Mouse (Mus musculus) embryo, embryonic 11.5 days (tissue): ENCODE results near the gene Sp1.

Experiments used
- DNase-seq: peaks from one replicate; pipeline ENCODE4 v3.0.0-alpha.2; 2012; ENCODE audit warnings: low read depth, low spot score

The Sp1 gene

GRCm38 (mm10) chr15:102433173-102433572 lies 27.2 kb downstream of the Sp1 start:
- no peak for DNase-seq

DNA sequence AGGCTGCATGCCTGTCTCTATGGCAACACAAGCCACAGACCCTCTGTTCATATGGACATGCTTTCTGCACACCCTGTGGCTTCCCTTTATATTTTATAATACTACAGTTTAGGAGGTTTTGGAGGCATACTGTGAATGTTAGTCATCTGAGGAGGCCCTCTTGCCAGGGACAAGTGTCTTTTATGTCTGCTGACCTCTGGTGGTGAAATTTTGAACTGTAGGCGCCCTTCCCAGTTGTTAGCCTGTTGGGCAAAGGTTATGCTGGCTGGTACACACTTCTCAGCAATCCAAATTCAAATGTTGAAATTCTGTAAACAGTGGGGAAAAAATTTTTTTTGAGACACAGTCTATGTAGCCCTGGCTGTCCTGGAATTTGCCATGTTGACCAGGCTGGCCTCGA lies 36.5 kb downstream of the Sp1 start:
- DNase-seq, result peak; percentile 62

GRCm38 (mm10) chr15:102445146-102445545 lies 39.2 kb downstream of the Sp1 start, which contains the start of gene Amhr2:
TSS of gene Amhr2 (plus strand) at chr15:102445367.
- DNase-seq, result no peak

- no peak for DNase-seq
Measured at GRCm38 (mm10) chr15:102446448-102446847, 40.5 kb downstream of the Sp1 start.

- no peak for DNase-seq
Measured at GRCm38 (mm10) chr15:102449366-102449765, 43.4 kb downstream of the Sp1 start.

GRCm38 (mm10) chr15:102450928-102451327 lies 45.0 kb downstream of the Sp1 start:
- DNase-seq, result no peak

- DNase-seq, result no peak
Measured at GRCm38 (mm10) chr15:102451666-102452430, 45.9 kb downstream of the Sp1 start.

- no peak for DNase-seq
Measured at GRCm38 (mm10) chr15:102455993-102456392, 50.0 kb downstream of the Sp1 start.

GRCm38 (mm10) chr15:102458050-102458736 lies 52.2 kb downstream of the Sp1 start:
- no peak for DNase-seq

GRCm38 (mm10) chr15:102458904-102459317 lies 53.0 kb downstream of the Sp1 start, which contains the start of gene Prr13:
TSS of gene Prr13 (plus strand) at chr15:102459028.
- DNase-seq, result peak; percentile 81

DNA sequence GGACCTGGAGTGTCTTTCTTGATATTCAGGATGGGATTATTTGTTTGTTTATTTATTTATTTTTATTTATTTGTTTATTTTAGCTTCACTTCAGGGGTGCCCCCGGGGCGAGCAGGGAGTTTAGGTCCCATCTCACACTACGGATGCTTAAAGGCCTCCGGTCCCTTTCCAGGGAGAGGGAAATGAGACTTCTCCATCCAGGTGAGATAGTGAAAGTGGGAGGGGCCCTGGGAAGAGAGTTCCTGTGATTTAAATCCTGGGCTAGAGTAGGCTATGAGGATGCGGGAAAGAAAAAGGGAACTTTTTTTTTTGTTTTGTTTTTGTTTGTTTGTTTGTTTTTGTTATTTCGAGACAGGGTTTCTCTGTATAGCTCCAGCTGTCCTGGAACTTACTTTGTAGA lies 53.4 kb downstream of the Sp1 start:
- DNase-seq, result no peak

- no peak for DNase-seq
Measured at GRCm38 (mm10) chr15:102459847-102460246, 53.9 kb downstream of the Sp1 start.

DNA sequence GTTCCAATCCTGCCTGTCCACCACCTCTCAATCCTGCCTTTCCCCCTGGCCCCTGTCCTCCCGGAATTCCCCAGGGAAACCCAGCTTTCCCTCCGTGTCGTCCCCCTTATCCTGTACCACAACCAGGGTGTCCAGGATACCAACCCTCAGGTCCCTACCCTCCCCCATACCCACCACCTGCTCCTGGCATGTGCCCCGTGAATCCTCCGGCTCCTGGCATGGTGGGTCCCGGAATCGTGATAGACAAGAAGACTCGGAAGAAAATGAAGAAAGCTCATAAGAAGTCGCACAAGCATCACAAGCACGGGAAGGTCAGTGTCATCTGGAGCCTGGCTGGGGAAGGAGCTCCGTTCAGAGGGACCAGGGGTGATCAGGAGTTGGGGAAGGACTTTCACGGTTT lies 54.5 kb downstream of the Sp1 start:
- DNase-seq, result no peak

DNA sequence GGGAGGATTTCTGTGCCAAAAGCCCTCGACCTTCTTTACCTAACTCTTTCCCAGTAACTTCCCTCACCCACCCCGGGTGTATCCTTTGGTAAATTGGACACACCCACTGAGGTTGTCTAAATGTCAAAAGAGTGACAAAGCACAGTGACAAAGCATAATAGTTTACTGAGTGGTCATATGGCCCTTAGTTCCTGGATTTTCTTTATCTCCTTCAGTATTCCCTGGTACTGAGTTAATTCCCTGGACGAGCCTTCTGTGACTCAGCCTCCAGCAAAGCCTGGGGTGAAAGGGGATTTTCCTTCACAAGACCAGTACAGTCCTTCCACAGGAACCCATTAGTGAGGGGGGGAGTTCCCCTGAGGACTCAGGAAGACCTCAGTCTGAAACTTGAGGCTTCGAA lies 55.0 kb downstream of the Sp1 start:
- DNase-seq, result no peak

DNA sequence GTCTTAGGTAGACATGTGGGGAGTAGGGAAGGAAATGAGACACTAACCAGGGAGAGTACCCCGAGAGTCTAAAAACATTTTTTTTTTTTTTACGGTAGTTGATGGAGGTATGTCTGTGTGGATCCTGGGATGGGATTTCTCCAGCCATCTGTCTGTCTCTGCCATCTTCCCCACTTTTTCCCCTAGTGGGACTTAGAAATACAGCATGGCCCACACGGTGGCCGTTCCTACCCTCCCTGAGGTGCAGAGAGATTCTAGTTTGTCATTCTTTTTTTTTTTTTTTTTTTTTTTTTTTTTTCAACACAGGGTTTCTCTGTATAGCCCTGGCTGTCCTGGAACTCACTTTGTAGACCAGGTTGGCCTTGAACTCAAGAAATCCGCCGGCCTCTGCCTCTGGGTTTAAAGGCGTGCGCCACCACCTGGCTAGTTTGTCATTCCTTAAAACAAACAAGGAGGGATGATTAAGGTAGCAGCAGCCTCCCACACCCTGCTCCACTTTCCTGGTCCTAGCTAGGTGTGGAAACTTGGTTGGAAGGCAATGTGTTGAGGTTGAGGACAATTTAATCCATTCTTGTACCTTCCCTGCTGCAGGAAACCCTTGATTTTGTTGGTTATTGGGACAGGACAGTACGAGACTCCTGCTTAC lies 55.6 kb downstream of the Sp1 start:
- DNase-seq, result no peak

GRCm38 (mm10) chr15:102463666-102464065 lies 57.7 kb downstream of the Sp1 start:
- DNase-seq, result no peak

DNA sequence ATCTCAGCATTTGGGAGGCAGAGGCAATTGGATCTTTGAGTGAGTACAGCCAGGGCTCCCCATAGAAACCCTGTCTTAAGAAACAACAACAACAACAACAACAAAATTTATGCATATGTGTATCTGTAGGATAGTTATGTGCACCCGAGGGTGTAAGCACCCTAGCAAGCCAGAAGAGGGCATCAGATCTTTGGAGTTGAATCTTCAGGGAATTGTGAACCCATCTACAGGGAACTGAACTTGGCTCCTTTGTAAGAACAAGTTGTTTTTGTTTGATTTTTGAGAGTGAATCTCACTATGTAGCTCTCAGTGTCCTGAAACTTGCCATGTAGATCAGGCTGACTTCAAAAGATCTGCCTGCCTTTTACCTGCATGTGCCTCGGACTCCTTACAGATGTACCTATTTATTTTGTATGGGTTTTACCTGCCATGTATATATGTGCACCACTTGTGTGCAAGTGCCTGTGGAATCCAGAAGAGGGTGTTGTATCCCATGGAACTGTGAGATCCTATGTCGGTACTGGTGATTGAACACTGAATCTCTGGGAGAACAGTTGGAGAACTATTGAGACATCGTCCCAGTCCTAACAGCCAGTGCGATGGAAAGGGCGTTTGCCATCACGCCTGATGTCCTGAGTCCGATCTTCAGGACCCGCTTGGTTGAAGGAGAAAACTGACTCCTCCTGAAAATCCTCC lies 62.9 kb downstream of the Sp1 start:
- DNase-seq, result no peak

GRCm38 (mm10) chr15:102470183-102470604 lies 64.3 kb downstream of the Sp1 start, which contains the start of gene Pcbp2:
TSS of gene Pcbp2 (plus strand) at chr15:102470539.
- peak; percentile 94 for DNase-seq

DNA sequence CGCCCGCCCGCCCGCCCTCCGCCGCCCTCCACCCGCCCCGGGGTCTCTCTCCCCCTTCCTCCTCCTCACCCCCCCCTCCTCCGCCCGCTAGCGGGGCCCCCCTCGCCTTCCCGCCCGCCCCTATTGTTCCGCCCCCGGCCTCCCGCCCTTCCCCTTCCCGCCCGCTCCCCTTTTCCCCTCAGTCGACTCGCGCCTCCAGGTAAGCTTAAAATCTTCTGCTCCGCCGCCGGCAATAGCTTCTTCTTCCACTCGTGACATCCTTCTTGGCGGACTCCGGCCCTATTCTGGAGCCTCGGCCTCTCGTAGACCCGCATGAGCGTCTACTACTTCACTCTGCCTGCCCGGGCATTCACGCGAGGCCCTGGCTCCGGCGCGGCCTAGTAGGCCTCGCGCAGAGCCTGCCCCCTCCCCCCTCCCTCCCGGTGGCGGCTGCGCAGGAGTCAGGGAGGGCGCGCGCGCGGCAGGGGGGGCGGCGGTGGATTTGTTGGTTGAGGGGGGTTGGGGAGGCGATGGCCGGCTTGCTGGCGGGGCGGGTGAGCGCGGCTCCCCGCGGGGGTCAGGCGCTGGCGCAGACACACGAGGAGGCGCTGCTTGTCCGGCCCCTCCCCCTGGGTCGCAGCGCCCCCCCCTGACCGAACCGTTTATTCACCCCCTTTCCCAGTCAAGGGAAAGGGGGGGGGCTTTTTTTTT lies 64.8 kb downstream of the Sp1 start:
- peak; percentile 74 for DNase-seq

DNA sequence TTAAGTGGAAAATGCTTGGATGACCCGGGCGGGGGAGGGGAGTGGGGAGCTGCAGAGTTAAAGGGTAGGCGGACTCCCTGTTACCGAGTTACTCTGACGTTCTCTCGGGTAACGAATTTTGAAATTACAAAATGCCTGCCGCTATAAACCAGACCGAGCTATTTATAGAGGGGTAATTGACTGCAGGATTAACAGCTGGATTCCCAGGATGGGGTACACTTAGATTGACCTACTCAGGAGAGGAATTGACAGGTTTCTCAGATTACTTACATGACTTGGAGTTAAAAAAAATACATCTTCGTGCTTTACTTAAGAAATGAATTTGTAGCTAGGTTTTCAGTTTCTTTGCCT lies 65.3 kb downstream of the Sp1 start:
- DNase-seq, result no peak

- no peak for DNase-seq
Measured at GRCm38 (mm10) chr15:102471727-102472126, 65.8 kb downstream of the Sp1 start.
